Mouse (Mus musculus): ENCODE results near the gene Dnaic1. TPM values are rescaled to one million over a fixed set of nuclear protein-coding genes. Genes with fewer than 3 reads are reported as not detected.

Dnaic1 gene
- polyA plus RNA-seq, 1 experiment from 2014 or later: 1.9 TPM

DNA sequence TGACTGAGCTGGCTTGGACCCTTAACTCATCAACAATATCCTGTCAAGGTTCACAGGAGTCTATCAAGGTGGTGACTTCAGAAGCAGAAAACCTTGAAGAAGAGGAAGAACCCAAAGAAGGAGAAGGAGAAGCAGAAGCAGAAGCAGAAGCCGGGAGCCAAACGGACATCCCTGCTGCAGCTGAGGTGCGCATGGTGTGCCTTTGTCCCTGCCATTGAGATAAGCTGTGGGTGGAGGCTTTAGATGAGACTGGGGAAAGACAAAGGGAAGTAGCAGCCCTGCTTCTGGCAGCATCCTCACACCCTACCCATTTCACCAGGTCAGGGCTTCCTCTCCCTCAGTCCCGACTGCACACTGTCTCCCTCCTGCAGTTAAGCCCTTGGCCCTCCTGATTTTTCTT, 33.2 kb downstream of the Dnaic1 start:
- WGBS: 21% methylated on average over 4 of the region's 4 CpGs
- H3K36me3 ChIP-seq (ENCODE audit: control insufficient read depth, insufficient read depth, low read length): no peaks in the 10 kb centered on the region
- no peak overlapping the region for H3K27ac ChIP-seq (ENCODE audit: low read depth, low read length)
- no peak overlapping the region for H3K9ac ChIP-seq (ENCODE audit: low read length)
- H3K4me3 ChIP-seq (ENCODE audit: low read depth, low read length): no peak overlapping the region
- H3K4me2 ChIP-seq (ENCODE audit: low read depth, low read length, severe bottlenecking): no peak overlapping the region
- DNase-seq (ENCODE audit: low spot score) (no peak), ATAC-seq (replicated peaks; ENCODE audit: low FRiP score) (no peak)
- no peaks in the 10 kb centered on the region for H3K4me1 ChIP-seq (replicated peaks; ENCODE audit: control insufficient read depth, insufficient read depth, low read length)
- H3K9me3 ChIP-seq (ENCODE audit: control insufficient read depth, low read length): no peaks in the 10 kb centered on the region
- no peaks in the 10 kb centered on the region; the same call in 1 of the 2 replicates for H3K27me3 ChIP-seq (ENCODE audit: control insufficient read depth, insufficient read depth, low read length)

DNA sequence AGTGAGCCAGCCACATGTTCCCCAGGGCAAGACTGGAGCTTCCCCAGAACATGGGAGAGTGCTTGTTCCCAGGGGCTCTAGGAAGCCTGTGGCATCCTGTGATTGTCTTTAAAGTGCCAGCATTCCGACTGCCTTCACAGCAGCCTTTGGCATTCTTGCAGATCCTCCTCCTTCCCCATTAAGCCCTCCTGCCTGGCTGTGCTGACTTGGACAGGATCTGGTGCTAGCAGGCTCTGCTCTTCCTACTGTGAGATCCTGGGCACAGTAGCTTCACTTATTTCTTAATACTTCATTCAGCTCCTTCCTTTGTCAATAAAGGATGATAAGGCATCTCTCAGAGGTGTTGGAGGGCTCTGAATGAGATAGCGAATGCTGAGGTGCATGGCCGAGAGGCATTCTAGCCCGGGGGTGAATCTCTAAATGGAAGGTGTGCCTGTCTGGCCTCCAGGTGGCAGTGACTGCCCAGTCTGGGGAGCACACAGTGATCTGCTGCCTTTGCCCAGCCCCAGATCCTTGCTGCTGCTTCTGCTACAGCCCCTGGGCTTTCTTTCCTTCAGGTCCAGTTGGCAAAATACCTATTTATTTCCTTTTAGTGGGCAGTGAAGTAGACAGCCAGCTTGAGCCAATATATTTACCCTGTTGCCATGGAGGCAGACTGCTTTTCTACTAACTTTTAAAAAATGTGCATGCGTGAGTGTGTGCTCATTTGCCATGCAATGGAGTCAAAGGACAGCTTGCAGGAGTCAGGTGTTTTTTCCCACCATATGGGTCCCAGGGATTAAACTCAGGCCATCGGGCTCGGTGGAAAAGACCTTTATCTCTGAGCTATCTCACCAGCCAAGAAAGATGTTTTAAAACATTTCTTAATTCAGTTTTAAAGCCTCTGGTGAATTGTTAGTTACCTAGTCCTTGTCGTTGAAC, 35.2 kb downstream of the Dnaic1 start:
- H3K4me2 ChIP-seq (ENCODE audit: low read depth, low read length, severe bottlenecking): no peak overlapping the region
- WGBS: 42% methylated on average over 8 of the region's 8 CpGs
- H3K27me3 ChIP-seq (ENCODE audit: control insufficient read depth, insufficient read depth, low read length): no peaks in the 10 kb centered on the region; the same call in 1 of the 2 replicates
- DNase-seq (ENCODE audit: low spot score): no peak
- ATAC-seq (replicated peaks; ENCODE audit: low FRiP score): no peak
- no peaks in the 10 kb centered on the region for H3K9me3 ChIP-seq (ENCODE audit: control insufficient read depth, low read length)
- H3K4me1 ChIP-seq (replicated peaks; ENCODE audit: control insufficient read depth, insufficient read depth, low read length): 0 out of 2 replicates have a peak, but pooled peaks cover 2% of the 10 kb centered on the region
- H3K9ac ChIP-seq (ENCODE audit: low read length): no peak overlapping the region
- no peak overlapping the region for H3K27ac ChIP-seq (ENCODE audit: low read depth, low read length)
- H3K36me3 ChIP-seq (ENCODE audit: control insufficient read depth, insufficient read depth, low read length): no peaks in the 10 kb centered on the region
- no peak overlapping the region for H3K4me3 ChIP-seq (ENCODE audit: low read depth, low read length)

DNA sequence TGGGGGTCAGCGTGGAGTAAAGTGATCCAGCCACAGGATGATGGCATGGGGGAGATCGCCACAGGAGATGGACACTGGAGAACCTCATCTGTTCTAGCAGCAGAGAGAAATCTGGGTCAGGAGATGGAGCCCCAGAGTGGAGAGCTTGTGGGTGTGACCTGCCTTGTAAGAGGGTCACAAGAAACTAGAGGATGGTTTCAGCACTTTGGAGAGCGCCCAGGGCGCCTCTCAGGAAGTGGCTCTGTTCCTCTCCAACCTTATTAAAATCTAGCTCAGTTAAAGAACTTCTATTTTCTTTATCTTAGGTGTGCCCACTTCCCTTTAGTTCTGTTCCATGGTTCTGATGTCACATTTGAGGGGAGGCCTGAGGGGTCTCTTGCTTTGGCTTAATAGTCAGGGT, 37.2 kb downstream of the Dnaic1 start:
- Histone ChIP-seq H3K4me3 (ENCODE audit: low read depth, low read length) (no peak overlapping the region), H3K27me3 (ENCODE audit: control insufficient read depth, insufficient read depth, low read length) (no peaks in the 10 kb centered on the region; the same call in 1 of the 2 replicates), H3K4me2 (ENCODE audit: low read depth, low read length, severe bottlenecking) (no peak overlapping the region), H3K9me3 (ENCODE audit: control insufficient read depth, low read length) (no peaks in the 10 kb centered on the region), H3K27ac (ENCODE audit: low read depth, low read length) (no peak overlapping the region), H3K4me1 (replicated peaks; ENCODE audit: control insufficient read depth, insufficient read depth, low read length) (peaks cover 4% of the 10 kb centered on the region; the same call in 1 of the 2 replicates), H3K36me3 (ENCODE audit: control insufficient read depth, insufficient read depth, low read length) (no peaks in the 10 kb centered on the region), H3K9ac (ENCODE audit: low read length) (no peak overlapping the region)
- DNase-seq (ENCODE audit: low spot score) (peak; percentile 72), ATAC-seq (replicated peaks; ENCODE audit: low FRiP score) (no peak)
- WGBS: 39% methylated on average over 4 of the region's 4 CpGs

DNA sequence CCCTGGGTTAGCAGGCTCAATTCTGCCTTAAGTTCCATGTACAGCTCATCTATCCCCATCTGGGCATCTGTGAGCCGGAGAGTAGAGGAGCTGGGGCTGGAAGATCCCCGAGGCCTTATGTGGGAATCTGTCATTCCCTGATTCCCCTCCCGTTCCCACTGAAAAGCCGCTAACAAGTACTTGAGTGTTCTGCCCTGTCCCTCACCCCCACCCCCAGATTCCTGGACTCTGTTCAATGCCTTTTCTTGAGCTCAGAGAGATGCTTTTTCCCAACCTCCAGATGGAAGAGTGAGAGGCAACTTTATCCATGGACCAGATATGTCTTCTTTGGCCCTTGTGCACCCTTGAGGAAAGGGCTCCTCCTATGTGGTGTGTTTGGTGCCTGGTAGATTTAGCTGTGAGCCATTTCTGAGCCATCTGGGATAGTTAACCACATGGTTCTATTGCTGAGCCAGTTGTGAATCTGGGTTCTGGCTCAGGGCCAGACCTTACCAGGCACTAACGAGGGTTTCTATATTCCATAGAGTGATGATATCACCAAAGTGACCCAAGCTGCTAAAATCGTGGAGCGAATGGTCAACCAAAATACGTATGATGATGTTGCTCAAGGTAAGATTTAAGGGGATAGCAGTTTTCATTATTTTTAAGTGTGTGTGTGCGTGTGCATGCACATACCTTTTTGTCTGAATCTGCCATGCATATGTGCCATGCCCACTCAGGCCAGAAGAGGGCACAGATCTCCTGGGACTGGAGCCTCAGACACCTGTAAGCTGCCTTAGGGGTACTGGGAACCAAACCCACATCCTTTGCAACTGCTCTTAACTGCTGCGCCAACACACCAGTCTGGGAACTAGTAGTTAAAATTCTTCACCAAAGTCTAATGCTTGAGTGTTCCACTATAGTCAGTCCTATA, 40.4 kb downstream of the Dnaic1 start:
- Histone ChIP-seq H3K4me1 (replicated peaks; ENCODE audit: control insufficient read depth, insufficient read depth, low read length) (peaks cover 15% of the 10 kb centered on the region; the same call in 1 of the 2 replicates), H3K27me3 (ENCODE audit: control insufficient read depth, insufficient read depth, low read length) (no peaks in the 10 kb centered on the region; the same call in 1 of the 2 replicates), H3K4me3 (ENCODE audit: low read depth, low read length) (no peak overlapping the region), H3K9ac (ENCODE audit: low read length) (no peak overlapping the region), H3K4me2 (ENCODE audit: low read depth, low read length, severe bottlenecking) (no peak overlapping the region), H3K9me3 (ENCODE audit: control insufficient read depth, low read length) (no peaks in the 10 kb centered on the region), H3K27ac (ENCODE audit: low read depth, low read length) (no peak overlapping the region), H3K36me3 (ENCODE audit: control insufficient read depth, insufficient read depth, low read length) (no peaks in the 10 kb centered on the region)
- ATAC-seq (replicated peaks; ENCODE audit: low FRiP score): no peak
- no peak for DNase-seq (ENCODE audit: low spot score)
- WGBS: 83% methylated on average over 10 of the region's 10 CpGs

DNA sequence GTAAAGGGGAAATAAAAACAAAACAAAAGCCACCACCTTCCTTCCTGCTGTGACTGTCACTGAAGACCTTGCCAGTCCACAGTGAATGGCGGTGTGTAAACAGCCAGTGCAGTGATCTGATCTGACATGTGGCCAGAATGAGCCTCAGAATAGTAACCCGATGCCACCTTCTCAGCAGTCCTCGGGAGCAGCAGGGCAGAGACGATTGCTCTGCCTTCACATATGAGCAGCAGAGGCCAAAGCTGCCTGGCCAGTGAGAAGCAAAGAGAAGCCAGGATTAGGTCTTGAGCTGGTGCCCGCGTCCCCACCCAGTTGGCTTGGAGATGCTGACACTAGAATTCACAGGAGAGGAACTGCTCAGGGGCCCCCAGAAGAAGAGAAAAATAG, 41.0 kb downstream of the Dnaic1 start:
- Histone ChIP-seq H3K9ac (ENCODE audit: low read length) (no peak overlapping the region), H3K27me3 (ENCODE audit: control insufficient read depth, insufficient read depth, low read length) (no peaks in the 10 kb centered on the region; the same call in 1 of the 2 replicates), H3K36me3 (ENCODE audit: control insufficient read depth, insufficient read depth, low read length) (no peaks in the 10 kb centered on the region), H3K9me3 (ENCODE audit: control insufficient read depth, low read length) (no peaks in the 10 kb centered on the region), H3K4me2 (ENCODE audit: low read depth, low read length, severe bottlenecking) (no peak overlapping the region), H3K4me3 (ENCODE audit: low read depth, low read length) (no peak overlapping the region), H3K4me1 (replicated peaks; ENCODE audit: control insufficient read depth, insufficient read depth, low read length) (peaks cover 15% of the 10 kb centered on the region; the same call in 1 of the 2 replicates), H3K27ac (ENCODE audit: low read depth, low read length) (no peak overlapping the region)
- ATAC-seq (replicated peaks; ENCODE audit: low FRiP score): no peak
- DNase-seq (ENCODE audit: low spot score): no peak
- WGBS: 45% methylated on average over 6 of the region's 6 CpGs

DNA sequence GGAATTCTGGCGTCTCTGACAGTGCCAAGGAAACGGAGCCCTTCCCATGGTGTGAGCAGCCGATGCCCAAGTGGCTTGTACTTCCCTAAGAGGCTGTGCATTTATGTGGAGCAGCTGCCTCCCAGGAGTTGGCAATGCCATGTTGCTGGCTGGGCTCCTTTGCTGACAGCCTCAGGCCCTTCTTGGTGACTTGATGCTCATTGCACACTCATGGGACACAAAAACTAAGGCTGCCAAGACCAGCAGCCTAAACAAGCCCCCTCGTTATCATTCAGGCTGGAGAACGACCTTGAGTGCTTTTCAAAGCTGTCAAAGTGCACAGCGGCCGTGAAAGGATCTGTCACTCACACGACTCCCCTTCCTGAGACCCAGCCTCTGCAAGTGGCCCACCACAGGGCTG, 42.6 kb downstream of the Dnaic1 start:
- Histone ChIP-seq H3K4me2 (ENCODE audit: low read depth, low read length, severe bottlenecking) (0 out of 2 replicates have a peak overlapping the region, but pooled peaks have one; percentile 5), H3K36me3 (ENCODE audit: control insufficient read depth, insufficient read depth, low read length) (no peaks in the 10 kb centered on the region), H3K27me3 (ENCODE audit: control insufficient read depth, insufficient read depth, low read length) (no peaks in the 10 kb centered on the region; the same call in 1 of the 2 replicates), H3K9me3 (ENCODE audit: control insufficient read depth, low read length) (no peaks in the 10 kb centered on the region), H3K9ac (ENCODE audit: low read length) (no peak overlapping the region), H3K4me1 (replicated peaks; ENCODE audit: control insufficient read depth, insufficient read depth, low read length) (peaks cover 15% of the 10 kb centered on the region; the same call in 1 of the 2 replicates), H3K27ac (ENCODE audit: low read depth, low read length) (peak overlapping the region; percentile 73; the same call in 1 of the 2 replicates), H3K4me3 (ENCODE audit: low read depth, low read length) (no peak overlapping the region)
- DNase-seq (ENCODE audit: low spot score) (peak; percentile 66), ATAC-seq (replicated peaks; ENCODE audit: low FRiP score) (peak; percentile 76)
- 38% methylated on average over 8 of the region's 8 CpGs for WGBS

DNA sequence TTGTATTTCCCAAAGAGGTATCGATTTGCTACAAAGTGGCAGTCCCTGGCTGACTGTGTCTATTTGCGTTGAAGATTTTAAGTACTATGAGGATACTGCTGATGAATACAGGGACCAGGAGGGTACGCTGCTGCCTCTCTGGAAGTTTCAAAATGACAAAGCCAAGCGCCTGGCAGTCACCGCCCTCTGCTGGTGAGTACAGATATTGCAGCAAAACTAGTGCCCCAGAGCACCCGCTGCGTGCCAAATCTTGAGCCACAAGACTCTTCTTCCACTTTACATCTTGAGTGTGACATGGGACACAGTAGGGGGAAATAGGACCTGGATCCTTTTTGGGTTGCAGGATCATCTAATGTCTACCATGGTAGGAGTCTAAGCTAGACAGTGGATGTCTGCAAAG, 44.6 kb downstream of the Dnaic1 start:
- Histone ChIP-seq H3K4me2 (ENCODE audit: low read depth, low read length, severe bottlenecking) (no peak overlapping the region), H3K27ac (ENCODE audit: low read depth, low read length) (no peak overlapping the region), H3K9ac (ENCODE audit: low read length) (no peak overlapping the region), H3K4me3 (ENCODE audit: low read depth, low read length) (no peak overlapping the region), H3K36me3 (ENCODE audit: control insufficient read depth, insufficient read depth, low read length) (no peaks in the 10 kb centered on the region), H3K4me1 (replicated peaks; ENCODE audit: control insufficient read depth, insufficient read depth, low read length) (peaks cover 18% of the 10 kb centered on the region), H3K9me3 (ENCODE audit: control insufficient read depth, low read length) (no peaks in the 10 kb centered on the region), H3K27me3 (ENCODE audit: control insufficient read depth, insufficient read depth, low read length) (no peaks in the 10 kb centered on the region)
- ATAC-seq (replicated peaks; ENCODE audit: low FRiP score) (no peak), DNase-seq (ENCODE audit: low spot score) (peak; percentile 88)
- 10% methylated on average over 7 of the region's 7 CpGs for WGBS

All from forebrain, embryonic 11.5 days (tissue).